In genomic region chr2:117765572-117765971, GRCm38 (mm10) we compare ENCODE assay signal across 13 mouse cellular contexts.
"Had no signal": no experiment of that assay in that cellular context is flagged by ENCODE, and none has a peak within 500 bp of the region (broad histone marks: within the 10 kb centered on the region; RNA-seq: fewer than 3 reads in every experiment).

No protein-coding gene starts in this region.

- H3K4me3 ChIP-seq: left cerebral cortex, adult 2 months; limb, embryonic 10.5 days; liver, embryonic 15.5 days; midbrain, embryonic 13.5 days; stomach, embryonic 15.5 days had no signal

- H3K9me3 ChIP-seq: limb, embryonic 10.5 days; liver, embryonic 15.5 days; midbrain, embryonic 13.5 days; stomach, embryonic 15.5 days had no signal

- H3K36me3 ChIP-seq: limb, embryonic 10.5 days; liver, embryonic 15.5 days; midbrain, embryonic 13.5 days; stomach, embryonic 15.5 days had no signal

- H3K9ac ChIP-seq: liver, embryonic 15.5 days; midbrain, embryonic 13.5 days; stomach, embryonic 15.5 days had no signal

- H3K4me2 ChIP-seq: liver, embryonic 11.5 days; liver, embryonic 15.5 days; midbrain, embryonic 13.5 days; stomach, embryonic 15.5 days had no signal

- H3K4me1 ChIP-seq: liver, embryonic 15.5 days; midbrain, embryonic 13.5 days; stomach, embryonic 15.5 days had no signal

- ATAC-seq: midbrain, embryonic 13.5 days had no signal

- H3K27ac ChIP-seq: kidney, postnatal 0 days; left cerebral cortex, adult 2 months; limb, embryonic 10.5 days; liver, embryonic 15.5 days; midbrain, embryonic 13.5 days; stomach, embryonic 15.5 days had no signal

- DNase-seq: kidney, adult 18-20 months; kidney, postnatal 4 days; right cerebral cortex, adult 18-20 months; right cerebral cortex, postnatal 4 days; spleen, adult 18-20 months; thymus, postnatal 36 days had no signal

- H3K27me3 ChIP-seq: liver, embryonic 15.5 days; midbrain, embryonic 13.5 days; stomach, embryonic 15.5 days had no signal
